Mouse (Mus musculus): ENCODE measurements around the gene Sept1.

- TF ChIP-seq CHD2 (IDR thresholded peaks at IDR 0.05; ENCODE audit: low read depth, low read length) (no peak), HCFC1 (IDR thresholded peaks at IDR 0.05; ENCODE audit: borderline replicate concordance, insufficient read depth, low read length) (no peak), ZC3H11A (IDR thresholded peaks at IDR 0.05; ENCODE audit: borderline replicate concordance, low read depth, low read length) (no peak), MAFK (IDR thresholded peaks at IDR 0.05; ENCODE audit: insufficient read depth, low read depth, low read length) (no peak), ZNF384 (IDR thresholded peaks at IDR 0.05; ENCODE audit: low read depth, low read length) (no peak)
Measured at GRCm38 (mm10) chr7:127259186-127259905, 26.4 kb upstream of the Sept1 start.
